Mouse (Mus musculus) erythroblast, embryonic 14.5 days (primary cell): ENCODE data around the gene Cd33. TPM values are rescaled to one million over a fixed set of nuclear protein-coding genes. Genes with fewer than 3 reads are reported as not detected.

ENCODE experiments used
- H3K27me3 ChIP-seq: 2 replicates; pipeline ENCODE4 v1.6.1; 2012; ENCODE audit warnings: inconsistent platforms; ENCODE audit not compliant: control insufficient read depth
- H3K36me3 ChIP-seq: 2 replicates; pipeline ENCODE4 v1.6.1; 2012; ENCODE audit warnings: mild to moderate bottlenecking, inconsistent platforms; ENCODE audit not compliant: control insufficient read depth
- H3K4me1 ChIP-seq: 2 replicates; pipeline ENCODE4 v1.6.1; 2012; ENCODE audit warnings: inconsistent platforms; ENCODE audit not compliant: control insufficient read depth
- H3K4me3 ChIP-seq: replicated peaks from 2 replicates; pipeline ENCODE3; 2012; ENCODE audit warnings: moderate library complexity, mild to moderate bottlenecking, inconsistent platforms
- H3K9me3 ChIP-seq: 2 replicates; pipeline ENCODE4 v1.6.1; 2012; ENCODE audit warnings: low read length, inconsistent platforms, mixed read lengths; ENCODE audit not compliant: control insufficient read depth
- GATA1 ChIP-seq: IDR thresholded peaks from 2 replicates; pipeline ENCODE4 v1.6.1; 2012; ENCODE audit warnings: low read length, inconsistent platforms, mixed read lengths
- TAL1 ChIP-seq: IDR thresholded peaks from 3 replicates; pipeline ENCODE4 v1.6.1; 2012; ENCODE audit warnings: low read length, inconsistent platforms, mixed read lengths
- polyA plus RNA-seq: library from polyadenylated mRNA; stranded (reverse); fragments of >175 nt; gene quantifications from 2 replicates; pipeline ENCODE4 v1.2.3, GENCODE M21; 2012

Gene Cd33
- polyA plus RNA-seq, result 0.02 TPM in 1 of 2 replicates, not detected in the other

DNA sequence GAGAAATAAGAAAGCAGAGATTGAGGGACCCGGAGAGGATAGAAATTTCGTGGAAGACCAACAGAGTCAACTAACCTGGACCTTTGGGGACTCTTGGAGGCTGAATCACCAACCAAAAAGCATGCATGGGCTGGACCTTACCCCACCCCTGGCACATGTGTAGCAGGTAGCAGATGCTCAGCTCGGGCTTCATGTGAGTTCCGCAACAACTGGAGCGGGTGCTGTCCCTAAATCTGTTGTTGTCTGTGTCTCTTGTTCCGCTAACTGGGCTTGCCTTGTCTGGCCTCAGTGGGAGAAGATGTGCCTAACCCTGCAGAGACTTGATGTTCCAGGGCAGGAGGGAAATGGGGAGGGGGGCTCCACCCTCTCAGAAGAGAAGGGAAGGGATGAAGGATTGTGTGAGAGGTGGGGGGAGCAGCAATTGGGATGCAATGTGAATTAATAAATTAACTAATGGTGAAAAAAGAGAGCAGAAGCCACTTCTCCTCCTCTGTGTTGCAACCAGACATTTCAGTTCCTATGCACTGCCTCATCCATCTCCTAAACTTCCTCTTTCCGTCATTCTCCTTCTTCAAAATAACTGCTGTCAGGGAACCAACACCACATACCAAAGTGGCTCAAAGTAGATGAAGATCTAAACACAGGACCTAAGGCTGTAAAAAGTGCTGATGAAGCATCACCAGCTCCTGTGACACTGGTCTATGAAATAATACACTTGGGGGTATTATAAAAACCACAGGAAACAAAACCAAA is at the start of gene Cd33:
Gene Cd33, minus strand, starts transcription at position 204 of the 753 bp plus-strand sequence.
- no peak for TF ChIP-seq TAL1
- no peak for TF ChIP-seq GATA1
- H3K36me3 ChIP-seq, result no peaks in the 10 kb centered on the region
- no peak within 1 kb of the TSS for H3K4me3 ChIP-seq
- H3K4me1 ChIP-seq, result no peaks in the 10 kb centered on the region
- no peaks in the 10 kb centered on the region for H3K27me3 ChIP-seq
- no peaks in the 10 kb centered on the region for H3K9me3 ChIP-seq

DNA sequence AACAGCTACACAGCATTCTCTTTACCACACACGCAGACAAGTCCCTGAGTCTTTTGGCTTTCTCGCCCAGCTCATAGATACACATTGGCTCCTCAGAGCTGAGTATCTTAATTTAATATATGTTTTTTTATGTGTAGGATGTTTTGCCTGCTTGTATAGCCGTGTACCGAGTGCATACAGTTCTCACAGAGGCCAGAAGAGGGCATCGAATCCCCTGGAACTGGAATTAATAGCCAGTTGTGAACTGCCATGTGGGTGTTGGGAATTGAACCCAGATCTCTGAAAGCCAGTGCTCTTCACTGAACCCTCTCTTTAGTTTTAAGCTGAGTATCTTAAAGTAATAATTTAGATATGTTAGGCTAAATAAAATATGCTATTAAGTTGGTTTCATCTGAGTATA is 40.6 kb upstream of the Cd33 start:
- no peaks in the 10 kb centered on the region for H3K9me3 ChIP-seq
- H3K36me3 ChIP-seq, result peaks cover 48% of the 10 kb centered on the region
- TF ChIP-seq GATA1 (no peak), TAL1 (no peak)
- peaks cover 11% of the 10 kb centered on the region for H3K4me1 ChIP-seq
- H3K4me3 ChIP-seq, result no peak overlapping the region
- no peaks in the 10 kb centered on the region for H3K27me3 ChIP-seq

DNA sequence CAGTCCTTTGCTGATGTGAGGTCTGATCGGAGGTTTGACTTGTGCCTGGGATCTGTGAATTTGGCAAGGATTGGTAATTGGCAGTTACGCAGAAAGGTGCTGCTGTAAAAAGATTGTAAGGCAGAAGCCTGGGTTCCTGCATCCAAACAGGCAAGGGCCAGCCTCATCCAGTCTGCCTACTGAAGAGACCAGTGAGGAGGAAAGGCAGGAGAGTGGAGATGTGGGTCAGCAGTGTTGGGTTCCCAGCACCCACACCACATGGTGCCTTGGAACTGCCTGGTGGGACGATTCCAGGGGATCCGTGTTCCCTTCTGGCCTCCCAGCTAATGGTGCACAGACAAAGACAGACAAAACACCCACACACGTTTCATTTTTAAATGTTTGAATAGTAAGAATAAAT is 36.3 kb upstream of the Cd33 start:
- Histone ChIP-seq H3K36me3 (peaks cover 12% of the 10 kb centered on the region), H3K27me3 (no peaks in the 10 kb centered on the region), H3K4me3 (peak overlapping the region; percentile 81), H3K4me1 (peaks cover 17% of the 10 kb centered on the region), H3K9me3 (no peaks in the 10 kb centered on the region)
- TF ChIP-seq TAL1, result no peak
- no peak for TF ChIP-seq GATA1

DNA sequence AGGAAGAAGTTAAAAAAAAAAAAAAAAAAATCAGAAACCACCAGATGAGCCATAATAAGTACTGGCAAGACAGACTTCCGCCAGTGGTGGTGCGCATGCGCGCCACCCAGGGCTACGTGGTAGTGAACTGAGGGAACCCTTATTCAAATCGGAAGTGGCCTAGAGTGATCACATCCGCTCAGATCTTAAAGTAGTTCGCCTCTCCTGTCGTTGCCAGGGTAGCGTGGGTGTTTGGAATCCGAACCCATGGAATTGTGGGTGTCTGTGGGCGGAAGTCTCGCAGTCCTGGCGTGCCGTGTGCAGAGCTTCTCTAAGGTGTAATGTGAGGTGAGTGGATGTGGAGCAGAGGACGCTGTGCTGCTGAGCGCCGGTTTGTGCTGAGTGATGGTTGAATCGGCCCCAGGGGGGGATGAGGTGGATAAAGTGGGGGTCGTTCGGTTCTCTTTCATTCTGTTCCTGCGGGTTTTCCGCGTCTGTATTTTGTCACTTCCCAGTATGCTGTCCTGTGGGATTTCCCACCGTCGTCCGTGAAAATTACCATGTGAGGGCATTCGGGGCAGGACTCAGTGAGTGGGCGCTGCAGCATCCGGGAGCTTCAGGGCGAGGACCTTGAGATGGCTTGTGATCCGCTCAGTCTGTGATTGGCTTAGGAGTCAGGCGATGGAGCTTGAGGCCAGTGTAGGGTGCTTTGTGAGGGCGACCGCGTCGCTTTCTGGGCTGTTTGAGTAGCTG is 35.4 kb upstream of the Cd33 start, which contains the start of gene Zfp719:
Gene Zfp719, plus strand, starts transcription at position 171 of the 732 bp plus-strand sequence.
- TF ChIP-seq GATA1 (no peak), TAL1 (no peak)
- no peaks in the 10 kb centered on the region for H3K27me3 ChIP-seq
- no peaks in the 10 kb centered on the region for H3K9me3 ChIP-seq
- peak within 1 kb of the TSS; percentile 81 for H3K4me3 ChIP-seq
- H3K4me1 ChIP-seq, result peaks cover 17% of the 10 kb centered on the region
- H3K36me3 ChIP-seq, result peaks cover 5% of the 10 kb centered on the region

DNA sequence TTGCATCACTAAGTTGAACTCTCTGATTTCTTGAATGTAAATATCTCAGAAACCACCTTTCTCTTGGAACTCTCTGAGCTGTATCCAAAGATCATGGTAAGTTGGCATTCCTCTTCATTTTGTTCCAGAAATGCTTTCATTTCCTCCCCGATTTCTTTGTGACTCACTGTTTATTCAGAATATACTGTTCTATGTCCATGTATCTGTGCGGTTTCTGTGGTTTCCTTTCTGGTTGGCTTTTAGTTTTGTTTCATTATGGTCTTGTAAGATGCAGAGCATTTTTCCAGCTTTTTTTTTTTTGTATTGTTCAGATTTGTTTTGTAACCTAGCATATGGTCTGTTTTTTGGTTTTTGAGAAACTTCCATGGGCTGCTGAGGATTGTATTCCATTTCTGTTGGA is 27.0 kb upstream of the Cd33 start:
- H3K36me3 ChIP-seq, result no peaks in the 10 kb centered on the region; the same call in 1 of the 2 replicates
- no peaks in the 10 kb centered on the region for H3K4me1 ChIP-seq
- H3K9me3 ChIP-seq, result peaks cover 2% of the 10 kb centered on the region; the same call in 1 of the 2 replicates
- no peaks in the 10 kb centered on the region for H3K27me3 ChIP-seq
- H3K4me3 ChIP-seq, result no peak overlapping the region
- no peak for TF ChIP-seq GATA1
- no peak for TF ChIP-seq TAL1

DNA sequence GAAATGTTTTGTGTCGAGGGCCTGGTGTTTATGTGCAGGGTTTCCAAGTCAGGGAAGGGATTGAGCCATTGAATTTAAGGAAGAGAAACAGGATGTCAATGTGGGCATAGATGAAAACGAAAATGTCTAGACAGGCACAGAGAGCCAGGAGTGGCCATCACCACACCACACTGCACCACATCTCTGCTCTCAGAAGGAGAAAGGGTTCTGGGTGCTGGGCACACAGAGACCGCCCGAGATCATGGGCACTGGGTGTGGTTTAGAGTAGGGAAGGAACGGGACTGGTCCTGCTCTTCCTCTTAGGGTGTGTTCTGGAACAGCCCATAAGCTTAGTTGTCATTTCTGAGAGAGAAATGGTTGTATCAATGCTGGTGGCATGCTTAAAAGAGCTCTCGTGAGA is 19.1 kb upstream of the Cd33 start:
- Histone ChIP-seq H3K27me3 (peaks cover 5% of the 10 kb centered on the region), H3K4me1 (peaks cover 2% of the 10 kb centered on the region; the same call in 1 of the 2 replicates), H3K36me3 (no peaks in the 10 kb centered on the region; the same call in 1 of the 2 replicates), H3K9me3 (no peaks in the 10 kb centered on the region), H3K4me3 (no peak overlapping the region)
- TF ChIP-seq TAL1, result no peak

DNA sequence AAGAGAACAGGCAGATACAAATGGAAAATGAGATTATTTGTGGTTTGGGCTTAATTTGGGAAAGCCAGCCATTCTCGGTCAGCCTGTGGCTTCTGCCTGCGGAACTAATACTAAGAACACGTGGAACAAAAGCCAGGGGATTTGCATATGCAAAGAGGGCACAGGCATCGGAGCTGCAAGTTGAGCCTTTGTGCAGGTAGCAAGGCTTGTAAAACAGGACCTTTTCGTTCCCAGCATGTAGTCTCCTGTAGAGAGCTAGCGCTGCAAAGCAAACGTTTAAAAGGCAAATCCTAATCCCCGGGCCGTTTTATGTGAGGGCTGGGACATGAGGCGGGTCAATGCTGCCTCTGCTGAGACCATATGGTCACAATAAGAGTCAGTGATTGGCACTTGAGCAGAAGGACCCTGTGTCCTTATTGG is 18.4 kb upstream of the Cd33 start:
- Histone ChIP-seq H3K27me3 (peaks cover 5% of the 10 kb centered on the region), H3K4me3 (peak overlapping the region; percentile 53), H3K36me3 (no peaks in the 10 kb centered on the region; the same call in 1 of the 2 replicates), H3K9me3 (no peaks in the 10 kb centered on the region), H3K4me1 (peaks cover 2% of the 10 kb centered on the region; the same call in 1 of the 2 replicates)
- TF ChIP-seq TAL1 (no peak), GATA1 (no peak)

DNA sequence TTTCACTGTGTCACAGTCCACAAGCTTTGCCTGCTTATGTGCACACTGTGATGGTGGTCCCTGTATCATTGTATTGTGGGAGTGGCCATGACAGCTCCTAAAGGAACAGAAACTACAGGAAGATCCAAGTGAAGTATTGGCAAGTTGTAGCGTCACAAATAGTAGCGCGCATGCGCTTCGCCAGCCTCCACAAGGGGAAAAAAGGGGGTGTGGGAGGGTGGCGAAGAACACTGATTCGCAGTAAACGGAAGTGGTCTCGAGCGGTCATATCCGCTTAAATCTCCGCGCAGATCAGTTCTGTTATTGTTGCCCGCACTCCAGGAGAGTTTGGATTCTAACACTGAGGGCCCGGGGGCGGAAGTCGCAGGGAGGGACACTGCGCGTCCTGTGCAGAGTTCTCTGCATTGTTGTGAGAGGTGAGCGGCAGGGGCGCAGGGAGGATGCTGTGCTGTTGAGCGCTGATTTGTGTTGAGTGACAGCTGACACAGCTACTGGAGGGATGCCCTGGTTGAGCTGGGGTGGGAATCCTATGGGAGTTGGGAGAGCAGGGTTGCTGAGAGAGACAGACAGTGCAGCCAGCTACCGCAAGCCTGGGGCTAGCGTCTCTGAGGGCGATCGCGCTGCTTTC is 17.9 kb upstream of the Cd33 start, which contains the start of gene Zfp658:
Gene Zfp658, plus strand, starts transcription at position 251 of the 628 bp plus-strand sequence.
- H3K4me1 ChIP-seq, result peaks cover 2% of the 10 kb centered on the region; the same call in 1 of the 2 replicates
- TF ChIP-seq GATA1 (no peak), TAL1 (no peak)
- peak within 1 kb of the TSS; percentile 53 for H3K4me3 ChIP-seq
- H3K27me3 ChIP-seq, result peaks cover 5% of the 10 kb centered on the region
- H3K36me3 ChIP-seq, result no peaks in the 10 kb centered on the region
- H3K9me3 ChIP-seq, result no peaks in the 10 kb centered on the region
